Mouse (Mus musculus) spleen, adult 12 weeks (tissue): ENCODE measurements around the gene Tle1.

Experiments
- DNase-seq: peaks from one replicate; pipeline ENCODE4 v3.0.0; 2022; ENCODE audit warnings: low spot score

The Tle1 gene

DNA sequence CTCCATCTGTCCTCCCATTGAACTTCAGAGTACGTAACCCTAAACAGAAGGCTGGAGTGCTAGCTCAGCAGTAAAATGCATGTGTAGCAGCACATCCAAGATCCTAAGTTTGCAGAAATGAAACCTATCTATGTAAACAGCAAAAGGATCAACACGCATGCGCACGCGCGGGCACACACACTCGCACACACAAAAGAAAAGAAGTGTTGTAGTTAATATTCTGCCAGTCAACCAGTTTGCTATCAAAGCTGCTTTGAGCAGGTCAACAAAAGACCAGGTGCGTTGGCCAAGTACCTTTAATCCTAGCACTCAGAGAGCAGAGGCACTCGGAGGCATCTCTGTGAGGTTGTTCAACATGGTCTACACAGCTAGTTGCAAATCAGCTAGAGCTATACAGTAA lies 35.0 kb downstream of the Tle1 start:
- DNase-seq = no peak

DNA sequence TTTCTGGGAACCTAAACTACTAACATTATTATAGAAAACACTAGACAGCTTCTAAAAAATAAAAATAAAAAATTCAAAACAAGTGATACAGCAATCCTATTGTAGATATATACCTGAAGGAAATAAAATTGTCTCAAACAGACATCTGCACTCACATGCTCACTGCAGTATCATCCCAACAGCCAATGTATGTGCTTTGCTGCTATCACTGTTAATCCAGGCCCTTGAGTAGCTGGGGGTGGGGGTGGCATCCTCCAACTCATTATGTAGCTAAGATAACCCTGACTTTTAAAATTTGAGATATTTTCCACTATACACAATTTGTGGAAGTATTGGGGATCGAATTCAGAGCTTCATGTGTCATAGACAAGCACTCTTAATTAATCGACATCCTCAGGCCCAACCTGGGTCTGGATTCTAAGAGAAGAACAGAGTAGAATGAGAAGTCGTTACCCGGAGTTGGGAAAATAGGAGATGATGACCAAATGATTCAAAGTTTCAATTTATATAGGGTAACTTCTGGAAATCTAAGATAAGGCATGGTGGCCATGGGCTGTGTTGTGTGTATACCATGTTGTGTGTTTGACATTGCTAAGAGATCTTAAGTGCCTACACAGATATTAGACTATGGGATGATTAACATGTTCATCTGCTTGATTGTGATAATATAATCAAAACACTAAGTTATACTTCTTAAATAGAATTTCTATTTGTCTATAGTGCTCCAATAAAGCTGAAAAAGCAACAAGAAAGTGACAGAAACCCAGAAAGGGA lies 38.1 kb downstream of the Tle1 start:
- no peak for DNase-seq

DNA sequence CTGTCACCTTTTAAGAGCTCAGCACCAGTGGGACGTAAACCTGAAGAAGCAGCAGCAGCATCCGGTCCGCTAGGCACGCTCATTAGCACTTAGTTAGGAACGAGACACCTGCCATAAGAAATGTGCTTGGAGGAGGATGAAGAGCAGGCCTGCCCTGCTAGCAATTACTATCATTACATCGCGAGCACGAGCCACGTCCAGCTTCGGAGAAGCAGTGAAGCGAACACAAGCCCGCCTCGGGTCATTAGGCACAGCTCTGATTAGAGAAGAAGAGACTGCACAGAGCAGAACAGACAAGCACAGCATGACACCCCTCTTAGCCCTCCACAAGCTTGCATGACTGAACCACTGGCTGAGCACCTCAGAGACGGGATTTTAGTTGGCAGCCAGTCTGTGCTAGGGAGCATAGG lies 40.6 kb downstream of the Tle1 start:
- no peak for DNase-seq

DNA sequence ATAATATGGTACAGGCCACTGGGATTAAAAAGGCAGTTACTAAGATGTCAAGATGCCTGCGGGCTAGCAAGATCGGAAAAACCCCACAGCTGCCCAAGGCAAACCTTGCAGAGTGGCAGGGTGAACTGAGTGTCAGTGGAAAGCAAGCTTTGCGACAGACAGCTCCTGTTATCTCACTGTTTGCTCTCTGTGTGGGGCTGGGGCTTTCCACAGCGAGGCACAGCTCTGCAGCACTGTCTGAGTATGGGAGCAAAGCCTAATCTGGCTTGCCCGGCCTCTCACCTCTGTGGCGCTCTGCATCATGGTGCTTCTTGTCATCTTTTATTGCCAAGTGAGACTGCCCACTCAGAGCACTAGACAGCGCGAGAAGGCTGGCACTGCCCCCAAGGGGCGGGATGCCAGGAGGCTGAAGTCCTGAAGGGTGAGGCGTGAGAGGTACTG lies 42.8 kb downstream of the Tle1 start:
- no peak for DNase-seq

DNA sequence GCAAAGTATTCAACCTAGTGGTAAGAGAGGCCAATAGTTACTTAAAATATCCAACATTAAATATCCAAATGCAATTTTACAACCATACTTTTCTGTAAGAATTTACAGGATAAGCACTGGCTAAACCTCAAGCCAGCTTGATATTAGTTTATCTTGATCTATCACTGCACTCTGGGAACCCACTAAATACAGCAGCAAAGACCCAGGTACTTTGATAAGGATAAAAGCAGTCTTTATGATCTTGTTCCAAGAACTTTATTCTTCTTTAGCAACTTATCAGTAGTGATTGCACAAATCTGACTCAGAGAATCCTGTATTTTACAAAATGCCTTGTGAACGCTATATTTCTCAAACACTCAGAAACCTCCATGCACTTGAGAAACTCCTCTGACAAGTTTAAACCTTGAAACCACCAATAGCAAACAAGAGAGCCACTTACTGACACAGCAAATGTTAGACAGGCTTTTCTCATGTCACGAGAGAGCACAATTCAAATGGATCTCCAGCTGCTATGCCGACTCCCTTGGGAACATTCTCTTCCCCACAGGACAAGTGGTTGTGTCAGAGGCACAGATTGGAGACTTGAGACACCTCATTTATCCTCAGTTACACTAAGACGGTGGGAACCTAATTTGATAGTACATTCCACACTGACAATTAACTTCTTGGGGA lies 50.1 kb downstream of the Tle1 start:
- no peak for DNase-seq

DNA sequence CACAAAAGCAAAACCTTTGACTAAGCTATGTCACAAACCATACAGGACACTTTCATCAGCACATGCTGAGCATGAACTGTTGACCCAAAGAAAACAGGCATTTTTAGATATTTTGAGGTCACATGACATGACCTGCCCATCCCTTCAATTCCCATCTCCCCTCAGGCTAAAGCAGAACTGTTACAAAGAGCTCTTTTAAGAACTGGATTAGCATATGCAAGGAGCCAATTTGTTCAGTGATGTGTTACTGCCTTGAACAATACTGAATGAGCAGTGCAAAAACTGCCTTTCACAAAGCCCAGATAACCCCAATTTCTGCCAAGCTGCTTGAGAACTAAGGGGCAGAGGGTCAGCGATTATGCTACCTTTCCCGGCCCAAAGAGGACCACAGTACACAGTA lies 54.7 kb downstream of the Tle1 start:
- DNase-seq = no peak

DNA sequence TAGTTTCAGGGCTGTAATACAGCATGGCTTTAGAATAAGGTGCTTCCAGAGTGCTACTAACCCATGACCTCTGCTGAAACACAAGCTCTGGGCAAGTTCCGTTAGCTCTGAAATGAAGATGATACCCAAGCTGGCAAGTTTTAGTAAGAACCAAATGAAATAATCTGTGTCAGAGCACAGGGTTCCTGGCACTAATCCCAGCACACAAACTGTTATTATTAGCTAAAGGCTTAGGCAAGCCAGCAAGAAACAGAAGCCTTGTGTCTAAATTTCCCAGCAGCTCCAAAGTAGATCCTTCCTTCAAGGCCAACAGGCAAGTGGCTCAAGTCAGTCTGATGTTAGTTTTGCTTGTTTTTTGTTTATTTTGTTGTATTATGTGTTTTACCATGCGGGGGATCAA lies 56.2 kb downstream of the Tle1 start:
- DNase-seq = no peak

DNA sequence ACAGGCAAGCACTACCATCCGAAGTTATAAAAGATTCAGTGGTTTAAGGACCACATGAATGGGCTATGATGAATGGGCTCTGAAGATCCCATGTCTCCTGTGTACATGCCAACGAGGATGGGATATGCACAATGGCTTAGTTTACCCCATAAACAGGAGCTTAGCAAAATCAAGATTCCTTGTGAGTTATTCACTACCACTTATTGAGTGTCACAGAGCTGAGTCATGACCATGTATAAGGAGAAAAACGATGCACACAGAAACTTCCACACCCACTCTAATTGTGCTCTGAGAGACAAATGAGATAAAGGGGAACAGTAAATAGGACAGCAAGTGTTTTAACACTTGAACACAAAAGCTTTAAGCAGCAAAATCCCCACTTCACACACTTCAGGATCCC lies 60.0 kb downstream of the Tle1 start:
- no peak for DNase-seq

DNA sequence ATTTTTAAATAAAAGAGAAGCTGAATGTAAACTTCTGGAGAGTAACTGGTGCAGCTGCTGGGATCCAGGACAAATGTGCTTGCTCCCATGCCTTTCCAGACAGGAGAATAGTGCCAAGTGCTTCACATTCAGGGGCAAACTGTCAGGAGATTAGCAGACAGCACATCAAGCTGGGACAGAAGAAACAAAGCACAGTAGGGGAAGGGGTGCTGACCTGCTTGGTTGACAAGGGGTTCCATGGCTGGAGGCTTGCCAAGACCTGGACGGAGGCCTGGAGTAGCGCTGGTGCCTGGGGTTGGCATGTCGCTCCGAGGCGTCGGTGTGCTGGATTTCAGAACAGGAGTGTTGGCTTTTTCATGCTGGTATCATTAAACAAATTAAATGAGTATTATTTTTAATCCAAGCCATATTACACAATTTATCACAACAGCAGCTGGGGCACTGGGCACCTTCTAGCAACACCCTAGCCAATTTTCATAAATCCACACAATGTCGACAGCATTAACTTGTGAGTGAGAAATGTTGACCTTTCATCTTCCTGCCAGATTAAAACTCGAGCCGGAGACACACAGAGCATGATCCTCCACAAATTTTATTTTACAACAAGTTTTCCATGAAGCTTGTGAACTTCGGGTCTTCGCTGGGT lies 61.1 kb downstream of the Tle1 start:
- no peak for DNase-seq

DNA sequence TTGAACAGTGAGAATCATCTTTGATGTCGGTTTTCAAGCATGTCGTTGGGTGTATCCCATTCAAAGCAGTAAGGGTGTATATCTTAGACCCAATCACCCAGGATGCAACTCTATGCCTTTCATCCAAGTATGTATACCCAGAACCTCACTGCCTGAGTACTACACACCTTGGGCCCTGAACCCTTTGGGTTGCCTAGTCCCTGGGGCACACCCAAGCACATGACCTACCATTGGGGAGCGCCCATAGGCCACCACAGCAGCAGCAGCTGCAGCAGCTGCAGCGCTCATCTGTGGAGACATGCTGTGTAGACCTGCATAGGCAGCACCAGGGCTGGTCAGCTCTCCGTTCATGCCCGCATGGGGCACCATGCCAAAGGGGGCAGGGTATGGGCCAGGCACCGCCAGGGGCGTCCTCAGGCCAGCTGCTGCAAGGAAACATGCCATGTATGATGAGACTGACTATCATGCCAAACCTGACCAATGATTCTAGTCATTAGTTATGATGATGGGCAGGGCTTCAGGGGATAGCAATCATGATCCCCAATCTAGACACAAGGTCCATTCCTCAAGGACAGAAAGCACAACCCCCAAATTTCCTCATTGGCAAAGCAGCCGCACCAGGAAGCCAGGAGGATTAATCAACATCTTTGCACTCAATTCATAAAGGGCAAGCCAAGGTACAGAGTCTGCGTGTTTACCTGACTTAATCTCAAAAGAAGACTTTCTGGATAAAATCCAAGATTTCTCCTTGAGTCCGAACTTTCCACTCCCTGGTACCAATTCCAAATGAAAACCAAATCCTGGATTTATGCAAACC lies 62.2 kb downstream of the Tle1 start:
- DNase-seq = no peak

DNA sequence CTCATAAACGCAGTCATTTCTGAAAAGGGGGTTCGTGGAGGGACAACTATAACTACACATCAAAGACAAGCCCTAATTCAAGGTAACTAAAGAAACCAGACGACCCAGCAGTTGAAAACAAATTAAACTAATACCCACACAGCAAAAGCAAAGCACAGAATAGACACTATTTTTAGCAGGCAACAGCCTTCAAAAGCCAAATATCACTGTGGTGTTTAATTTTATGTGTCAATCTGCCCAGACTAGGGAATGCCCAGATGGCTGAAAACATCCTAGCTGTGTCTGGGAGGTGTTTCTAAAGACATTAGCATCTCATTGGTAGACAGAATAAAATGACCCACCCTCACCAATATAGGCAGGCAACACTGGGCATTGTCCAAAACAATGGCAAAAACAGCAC lies 68.1 kb downstream of the Tle1 start:
- no peak for DNase-seq

DNA sequence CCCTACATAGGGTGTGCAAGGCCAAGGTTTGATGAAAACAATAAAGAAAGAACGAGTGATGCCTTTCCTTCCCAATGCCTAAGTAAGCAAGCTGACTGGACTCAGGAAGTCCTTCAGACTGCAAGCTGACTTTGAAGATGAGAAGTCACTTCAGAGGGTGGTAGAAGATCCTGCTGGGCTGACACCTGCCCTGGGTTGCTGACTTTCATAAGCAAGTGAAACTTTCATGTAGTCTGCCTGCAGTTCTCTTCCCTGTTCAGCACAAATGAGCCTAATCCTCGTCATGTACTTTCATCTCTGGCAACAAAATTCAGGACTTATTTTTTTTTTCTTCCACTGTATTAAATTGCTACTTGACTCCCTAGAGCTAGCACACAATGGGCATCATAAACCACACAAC lies 73.1 kb downstream of the Tle1 start:
- DNase-seq = no peak

DNA sequence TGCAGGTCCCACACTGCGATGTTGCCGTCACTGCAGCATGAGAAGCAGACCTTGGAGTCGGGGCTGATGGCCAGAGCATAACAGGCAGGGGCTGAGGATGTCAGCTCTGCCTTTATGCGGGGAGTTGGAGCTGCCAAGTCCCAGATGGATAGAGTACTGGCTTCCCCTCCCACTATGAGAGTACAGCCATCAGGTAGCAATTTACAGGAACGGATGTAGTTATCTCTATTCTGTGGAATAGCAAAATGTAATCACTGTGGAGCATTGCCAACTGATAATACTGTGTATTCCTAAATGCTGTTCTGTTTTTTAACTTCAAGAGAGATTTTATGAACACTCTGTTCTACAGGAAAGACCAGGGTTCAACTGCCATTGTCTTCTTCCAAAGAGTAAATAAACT lies 75.9 kb downstream of the Tle1 start:
- no peak for DNase-seq

DNA sequence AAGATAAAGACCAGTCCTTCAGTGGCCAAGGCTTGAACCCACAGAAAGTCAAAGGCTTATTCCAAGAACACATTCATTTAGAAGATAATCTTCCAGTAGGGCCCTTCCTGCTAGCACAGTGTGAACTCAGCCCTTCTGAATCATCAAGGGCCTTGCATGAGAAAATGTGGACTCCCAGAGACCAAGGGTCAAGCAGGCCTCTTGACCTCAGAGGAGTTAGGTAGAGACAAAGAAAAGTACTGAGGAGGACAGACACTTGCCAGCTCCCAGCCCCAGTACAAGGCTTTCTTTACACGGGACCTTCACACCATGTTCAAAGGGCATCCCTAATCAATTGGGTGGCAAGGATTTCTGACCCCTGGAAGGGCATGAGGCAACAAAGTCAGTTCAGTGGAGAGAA lies 77.9 kb downstream of the Tle1 start:
- no peak for DNase-seq

DNA sequence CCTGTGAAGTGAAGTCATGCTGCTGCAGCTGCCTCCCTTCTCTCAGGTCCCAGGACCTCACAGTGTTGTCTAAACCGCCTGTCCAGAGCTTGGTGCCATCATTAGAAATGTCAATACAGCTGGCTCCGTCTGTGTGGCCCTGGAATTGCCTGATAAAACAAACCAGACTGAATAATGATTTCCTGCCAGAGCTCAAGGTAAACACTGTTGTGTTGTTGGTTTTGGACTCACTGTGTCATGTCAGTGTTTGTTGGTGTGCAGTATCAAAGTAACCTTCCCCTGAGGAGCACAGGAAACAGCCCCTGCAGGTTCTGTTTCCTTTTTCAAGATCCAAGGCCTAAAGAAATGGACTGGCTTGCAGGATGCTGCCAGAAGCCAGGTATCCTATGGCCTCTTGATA lies 78.4 kb downstream of the Tle1 start:
- no peak for DNase-seq

DNA sequence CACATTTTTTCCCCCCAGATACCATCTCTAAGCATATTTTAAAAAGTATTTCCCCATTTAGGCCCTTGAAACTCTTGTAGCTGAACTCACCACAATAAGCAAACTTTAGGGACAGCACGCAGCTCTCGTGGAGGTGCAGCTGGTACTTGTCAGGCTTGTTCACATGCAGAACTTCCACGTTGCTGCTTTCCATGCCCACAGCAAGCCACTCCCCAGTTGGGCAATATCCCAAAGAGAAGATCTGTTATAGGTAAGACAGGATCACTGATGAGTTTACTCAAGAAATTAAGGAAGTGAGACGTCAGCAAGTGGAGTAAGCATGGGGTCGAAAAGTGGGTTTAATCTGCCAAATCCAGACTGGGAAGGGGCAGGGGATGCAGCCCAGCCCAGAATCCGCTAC lies 80.7 kb downstream of the Tle1 start:
- no peak for DNase-seq

DNA sequence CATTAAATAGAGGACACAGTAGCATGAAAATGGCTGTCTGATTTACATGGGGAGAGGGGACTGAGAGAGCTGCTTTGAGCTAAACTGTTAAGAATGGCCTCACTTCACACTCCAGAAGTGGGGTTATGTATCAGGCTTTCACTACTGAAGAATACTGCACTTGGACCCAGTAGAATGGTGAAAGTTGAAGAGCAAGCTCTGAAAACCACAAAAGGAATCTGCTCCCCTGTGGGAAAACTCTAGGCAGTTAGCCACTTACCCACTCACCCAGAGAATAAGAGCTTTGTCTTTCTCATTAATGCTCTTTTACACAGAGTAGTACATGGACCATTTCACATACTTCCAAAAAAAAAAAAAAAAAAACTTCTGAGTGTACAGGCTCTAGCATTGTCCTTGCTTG lies 95.0 kb downstream of the Tle1 start:
- DNase-seq = no peak

DNA sequence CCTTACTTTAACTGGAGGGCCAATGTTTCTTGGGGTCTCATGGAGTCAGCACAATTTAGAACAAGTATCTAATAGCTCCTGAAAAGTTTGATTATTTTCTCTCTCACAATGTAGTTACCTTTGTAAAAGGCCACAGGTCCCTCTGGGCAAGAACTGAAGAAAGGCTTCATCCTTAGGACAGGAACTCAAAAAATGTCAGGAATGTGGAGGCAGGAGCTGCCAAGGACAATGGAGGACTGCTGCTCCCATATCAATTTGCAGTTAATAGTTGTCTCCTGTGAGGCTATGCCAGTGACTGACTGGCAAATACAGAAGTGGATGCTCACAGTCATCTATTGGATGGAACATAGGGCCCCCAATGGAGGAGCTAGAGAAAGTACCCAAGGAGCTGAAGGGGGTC lies 96.5 kb downstream of the Tle1 start:
- DNase-seq = no peak

DNA sequence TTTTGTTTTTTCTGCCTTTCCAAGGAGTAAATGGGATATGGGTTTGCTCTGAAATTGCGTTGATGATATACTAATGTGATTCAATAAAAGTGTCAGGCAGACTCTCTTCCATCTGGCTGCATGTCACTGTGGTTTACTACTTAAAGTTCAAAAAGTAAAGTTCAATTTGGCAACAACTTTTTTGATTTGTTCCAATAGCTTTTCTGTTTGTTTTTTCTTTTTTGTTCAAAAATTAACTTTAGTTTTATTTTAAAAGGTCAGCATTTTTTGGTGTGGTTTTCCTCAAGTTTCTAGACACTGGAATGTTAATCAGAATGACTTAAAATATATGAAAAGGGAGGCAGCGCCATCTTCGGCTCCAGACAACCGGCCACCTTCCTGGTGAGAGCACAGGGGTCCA lies 112.9 kb downstream of the Tle1 start:
- DNase-seq = no peak

DNA sequence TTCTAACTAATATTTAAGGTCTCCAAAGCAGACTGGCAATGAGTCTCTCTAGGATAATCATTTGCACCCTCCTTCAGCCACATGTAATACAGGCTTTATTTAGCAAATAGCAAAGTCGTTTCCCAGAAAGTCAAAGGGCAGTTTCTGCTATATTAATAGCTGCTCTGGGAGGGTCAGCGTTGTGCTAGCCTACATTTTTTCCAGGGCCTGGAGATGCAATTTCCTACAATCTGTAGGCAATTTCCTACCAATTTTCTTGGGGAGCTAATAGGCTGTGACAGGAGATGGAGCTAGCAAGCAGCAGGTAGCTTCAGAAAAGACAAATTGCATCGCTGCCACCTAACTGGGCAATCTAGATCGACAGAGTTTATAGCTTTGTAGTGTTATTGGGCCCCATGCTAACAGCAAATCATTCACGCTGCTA lies 131.6 kb downstream of the Tle1 start:
- DNase-seq = no peak

DNA sequence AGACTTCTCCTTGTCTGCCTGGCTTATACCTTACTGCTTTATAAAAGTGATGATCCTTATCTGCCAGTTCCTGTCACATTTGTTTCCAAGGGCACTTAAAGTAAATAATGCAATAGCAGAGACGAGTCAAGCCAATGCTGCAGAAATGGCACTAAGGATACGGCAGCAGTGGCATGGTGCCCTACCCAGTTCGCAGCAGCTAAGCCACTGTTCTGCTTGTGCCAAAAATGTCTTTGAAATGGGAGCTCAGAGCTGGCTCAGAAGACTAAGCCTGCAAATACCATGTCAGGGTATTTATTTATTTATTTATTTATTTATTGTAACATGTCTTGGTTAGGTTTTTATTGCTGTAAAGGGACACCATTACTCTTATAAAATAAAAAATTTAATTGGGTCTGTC lies 132.8 kb downstream of the Tle1 start:
- DNase-seq = no peak
